28 mouse cellular contexts compared by ENCODE assay signal in the genomic region with DNA sequence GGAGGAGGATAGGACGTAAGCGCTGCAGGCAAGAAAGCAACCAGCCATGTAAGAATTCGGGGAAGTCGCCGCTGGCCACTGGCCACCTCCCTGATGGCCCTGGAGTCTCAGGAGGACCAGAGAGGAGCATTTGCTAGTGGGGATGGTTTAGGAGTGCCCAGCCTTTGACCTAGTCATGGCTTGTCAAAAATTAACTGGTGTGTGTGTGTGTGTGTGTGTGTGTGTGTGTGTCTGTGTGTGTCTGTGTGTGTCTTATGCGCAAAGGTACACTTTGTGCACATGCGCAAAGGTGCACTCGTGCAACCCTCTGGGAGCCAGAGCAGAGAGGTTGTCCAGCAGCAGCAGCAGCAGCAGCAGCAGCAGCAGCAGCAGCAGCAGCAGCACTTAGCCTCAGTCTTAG. TPM values are rescaled to one million over a fixed set of nuclear protein-coding genes. Genes with fewer than 3 reads are reported as not detected.
A peak's percentile ranks its signal among the peaks of the same experiment; 100 is the strongest.
DNase-seq lines count a peak whose midpoint lies in the region; ATAC-seq and TF ChIP-seq lines count a peak whose summit lies in the region.
"Had no signal": no experiment of that assay in that cellular context is flagged by ENCODE, and none has a peak within 500 bp of the region (broad histone marks: within the 10 kb centered on the region; RNA-seq: fewer than 3 reads in every experiment).

No protein-coding gene starts in this region.

- no peak for TF ChIP-seq POLR2A in kidney, adult 2 months (IDR thresholded peaks at IDR 0.05; ENCODE audit: low read depth, low read length)

- H3K27me3 ChIP-seq in kidney, adult 2 months (replicated peaks; ENCODE audit: control insufficient read depth, insufficient read depth, low read length): no peaks in the 10 kb centered on the region
- no peaks in the 10 kb centered on the region for H3K27me3 ChIP-seq in kidney, embryonic 16.5 days (ENCODE audit: insufficient read depth, low read length)
- H3K27me3 ChIP-seq in liver, postnatal 0 days (ENCODE audit: insufficient read depth, low read length): no peaks in the 10 kb centered on the region
- H3K27me3 ChIP-seq: embryonic facial prominence, embryonic 13.5 days; forebrain, embryonic 12.5 days; forebrain, embryonic 15.5 days; heart, embryonic 12.5 days; heart, embryonic 15.5 days; hindbrain, embryonic 13.5 days had no signal

- no peak for ATAC-seq in kidney, embryonic 16.5 days (ENCODE audit: low FRiP score, low TSS enrichment)
- ATAC-seq in liver, postnatal 0 days: peak; percentile 86
- ATAC-seq: CD4-positive, CD25-positive, alpha-beta regulatory T cell, adult 4 months; forebrain, embryonic 15.5 days had no signal

- 47% methylated on average over 8 of the region's 8 CpGs for WGBS in kidney, adult 2 months
- 81% methylated on average over 8 of the region's 8 CpGs for WGBS in kidney, embryonic 16.5 days
- 70% methylated on average over 8 of the region's 8 CpGs for WGBS in liver, postnatal 0 days (ENCODE audit: insufficient replicate concordance)

- H3K9me3 ChIP-seq in kidney, embryonic 16.5 days (ENCODE audit: low read length): no peaks in the 10 kb centered on the region
- H3K9me3 ChIP-seq in liver, postnatal 0 days (ENCODE audit: low read length): no peaks in the 10 kb centered on the region
- H3K9me3 ChIP-seq: embryonic facial prominence, embryonic 10.5 days; embryonic facial prominence, embryonic 13.5 days; forebrain, embryonic 12.5 days; forebrain, embryonic 15.5 days; heart, embryonic 12.5 days; heart, embryonic 15.5 days; hindbrain, embryonic 10.5 days; hindbrain, embryonic 13.5 days had no signal

- no peak overlapping the region for H3K9ac ChIP-seq in kidney, embryonic 16.5 days (replicated peaks; ENCODE audit: low read length)
- no peak overlapping the region for H3K9ac ChIP-seq in liver, postnatal 0 days (replicated peaks)
- H3K9ac ChIP-seq: embryonic facial prominence, embryonic 13.5 days; forebrain, embryonic 12.5 days; forebrain, embryonic 15.5 days; heart, embryonic 12.5 days; heart, embryonic 15.5 days; hindbrain, embryonic 13.5 days had no signal

- no peak overlapping the region for H3K4me2 ChIP-seq in kidney, embryonic 16.5 days (replicated peaks; ENCODE audit: low read depth, low read length)
- H3K4me2 ChIP-seq in liver, postnatal 0 days (ENCODE audit: low read depth, low read length): no peak overlapping the region
- H3K4me2 ChIP-seq: embryonic facial prominence, embryonic 13.5 days; forebrain, embryonic 12.5 days; forebrain, embryonic 15.5 days; heart, embryonic 12.5 days; heart, embryonic 15.5 days; hindbrain, embryonic 13.5 days had no signal

- DNase-seq in kidney, adult 2 months: peak; percentile 66
- peak; percentile 12 to 53 for DNase-seq in kidney, postnatal 36 days
- no peak for DNase-seq in kidney, postnatal 4 days
- DNase-seq in liver, postnatal 0 days: peak; percentile 31
- no peak for DNase-seq in liver
- DNase-seq: adrenal gland, adult 2 months; adrenal gland, postnatal 14 days; cerebellum, adult 11 months; cerebellum, adult 2 months; cerebellum, postnatal 10 days; cerebellum, postnatal 36 days; embryo, embryonic 11 days; gastrocnemius, postnatal 25 days; heart, adult 18-20 months; heart, postnatal 10 days; heart, postnatal 36 days had no signal

- no peak overlapping the region for H3K4me3 ChIP-seq in kidney, adult 2 months (ENCODE audit: insufficient read depth, low read depth, low read length)
- H3K4me3 ChIP-seq in kidney, embryonic 16.5 days (ENCODE audit: low read length): no peak overlapping the region
- H3K4me3 ChIP-seq in liver, postnatal 0 days (ENCODE audit: low read depth, low read length): no peak overlapping the region
- H3K4me3 ChIP-seq: embryonic facial prominence, embryonic 10.5 days; embryonic facial prominence, embryonic 13.5 days; erythroblast, embryonic 14.5 days; forebrain, embryonic 12.5 days; forebrain, embryonic 15.5 days; heart, embryonic 12.5 days; heart, embryonic 15.5 days; hindbrain, embryonic 10.5 days; hindbrain, embryonic 13.5 days had no signal

- TF ChIP-seq EP300 in liver, postnatal 0 days (IDR thresholded peaks at IDR 0.05; ENCODE audit: low read depth): no peak

- H3K36me3 ChIP-seq in kidney, adult 2 months (ENCODE audit: control insufficient read depth, insufficient read depth, low read length): no peaks in the 10 kb centered on the region
- H3K36me3 ChIP-seq in kidney, embryonic 16.5 days (ENCODE audit: insufficient read depth, low read length): no peaks in the 10 kb centered on the region
- H3K36me3 ChIP-seq in liver, postnatal 0 days (replicated peaks; ENCODE audit: insufficient read depth, low read length): no peaks in the 10 kb centered on the region
- H3K36me3 ChIP-seq: embryonic facial prominence, embryonic 10.5 days; embryonic facial prominence, embryonic 13.5 days; forebrain, embryonic 12.5 days; forebrain, embryonic 15.5 days; heart, embryonic 12.5 days; heart, embryonic 15.5 days; hindbrain, embryonic 10.5 days; hindbrain, embryonic 13.5 days had no signal

- H3K27ac ChIP-seq in kidney, adult 2 months (ENCODE audit: insufficient read depth, low read depth, low read length): no peak overlapping the region
- H3K27ac ChIP-seq in kidney, embryonic 16.5 days (ENCODE audit: low read length): no peak overlapping the region
- H3K27ac ChIP-seq in liver, postnatal 0 days (ENCODE audit: low read depth): no peak overlapping the region
- H3K27ac ChIP-seq: embryonic facial prominence, embryonic 10.5 days; embryonic facial prominence, embryonic 13.5 days; forebrain, embryonic 12.5 days; forebrain, embryonic 15.5 days; heart, embryonic 15.5 days; hindbrain, embryonic 10.5 days; hindbrain, embryonic 13.5 days had no signal

- TF ChIP-seq CTCF in kidney, adult 2 months (conservative IDR thresholded peaks at IDR 0.05; ENCODE audit: insufficient read depth, insufficient read length, low read depth, low read length): no peak
- TF ChIP-seq CTCF in liver, postnatal 0 days (IDR thresholded peaks at IDR 0.05; ENCODE audit: low read depth): no peak

- no peaks in the 10 kb centered on the region for H3K4me1 ChIP-seq in kidney, adult 2 months (ENCODE audit: control insufficient read depth, insufficient read depth, low read length)
- no peaks in the 10 kb centered on the region for H3K4me1 ChIP-seq in kidney, embryonic 16.5 days (ENCODE audit: insufficient read depth, low read length)
- no peaks in the 10 kb centered on the region for H3K4me1 ChIP-seq in liver, postnatal 0 days (ENCODE audit: insufficient read depth)
- H3K4me1 ChIP-seq: forebrain, embryonic 15.5 days; heart, embryonic 12.5 days; heart, embryonic 15.5 days; hindbrain, embryonic 13.5 days had no signal

RNA-seq across cellular contexts. Expression of a gene that starts 29.0 kb away (rescaled TPM):
- 0.04 and 0.05 TPM in 2 replicates for polyA plus RNA-seq in kidney, adult 2 months (2012; rRNA removed)
- polyA plus RNA-seq in kidney, embryonic 16.5 days (2015; fragmentation: Nextera tagmentation; extraction: Ambion mirVana): 0.02 TPM in 1 of 2 replicates, not detected in the other
- not detected in 2 replicates for polyA plus RNA-seq in liver, postnatal 0 days (2015; fragmentation: Nextera tagmentation; extraction: Ambion mirVana)
- polyA plus RNA-seq: C2C12; CD4-positive, CD25-positive, alpha-beta regulatory T cell, adult 4 months; embryonic facial prominence, embryonic 10.5 days; erythroblast, embryonic 14.5 days; forebrain, embryonic 12.5 days; forebrain, embryonic 15.5 days; heart, embryonic 12.5 days; heart, embryonic 15.5 days; hindbrain, embryonic 10.5 days; hindbrain, embryonic 13.5 days had no signal

RNA-seq across cellular contexts. Expression of a gene that starts 32.0 kb away (rescaled TPM):
- polyA plus RNA-seq in kidney, adult 2 months (2012; rRNA removed): 43.4 and 63.3 TPM in 2 replicates
- 33.7 and 39.6 TPM in 2 replicates for polyA plus RNA-seq in kidney, embryonic 16.5 days (2015; fragmentation: Nextera tagmentation; extraction: Ambion mirVana)
- 16.2 and 17.3 TPM in 2 replicates for polyA plus RNA-seq in liver, postnatal 0 days (2015; fragmentation: Nextera tagmentation; extraction: Ambion mirVana)

Comparison
In these comparisons a context has a peak if more than half of its experiments do, and no peak if none do; other contexts are left out.
1. DNase-seq: peak in kidney, adult 2 months (single experiment), kidney, postnatal 36 days (2 of 2) and liver, postnatal 0 days (single experiment); none in kidney, postnatal 4 days (0 of 2) and liver (single experiment).